Mouse (Mus musculus) large intestine, adult 2 months (tissue): ENCODE data around the gene Dph1. TPM values are rescaled to one million over a fixed set of nuclear protein-coding genes. Genes with fewer than 3 reads are reported as not detected.
"Not testable (repeated sequence)": the region's sequence is repeated elsewhere in the genome, so short reads cannot be mapped to it uniquely, and the experiment has no call there.

ENCODE experiments used
- DNase-seq: peaks from one replicate; pipeline ENCODE4 v3.0.0-alpha.2; 2012; ENCODE audit warnings: low read depth, low spot score
- WGBS: fragments of 180-500 bp; shearing (Covaris S2); methylation state at CpG from one replicate; pipeline ENCODE4 v1.1.7; 2018; 5-methylcytosine and 5-hydroxymethylcytosine counted together
- polyA plus RNA-seq: library from polyadenylated mRNA; depleted of rRNA; stranded (reverse); fragments of >200 nt; gene quantifications from 2 replicates; pipeline ENCODE4 v1.2.3, GENCODE M21; 2012

Gene Dph1
- polyA plus RNA-seq, 1 experiment, result 29.7 TPM

- no peak for DNase-seq
These were observed 12.3 kb downstream of the Dph1 start, which contains the start of gene Ovca2 for GRCm38 (mm10) chr11:75178672-75179208. TSS of gene Ovca2 (minus strand) at chr11:75178835.

GRCm38 (mm10) chr11:75178011-75178410 lies 13.0 kb downstream of the Dph1 start:
- WGBS, result 42% methylated on average over 12 of the region's 12 CpGs
- DNase-seq, result no peak

More at GRCm38 (mm10) chr11:75178672-75179208, 12.3 kb downstream of the Dph1 start, which contains the start of gene Ovca2:
- under 1% methylated on average over 33 of the region's 33 CpGs for WGBS

- WGBS, result 67% methylated on average over 6 of the region's 6 CpGs
These were observed 16.5 kb downstream of the Dph1 start for GRCm38 (mm10) chr11:75174574-75174973.

GRCm38 (mm10) chr11:75173799-75174165 lies 17.3 kb downstream of the Dph1 start:
- WGBS, result 2% methylated on average over 15 of the region's 15 CpGs
- DNase-seq, result no peak

More at GRCm38 (mm10) chr11:75174574-75174973, 16.5 kb downstream of the Dph1 start:
- not testable (repeated sequence) for DNase-seq

- DNase-seq, result no peak
These were observed 17.8 kb downstream of the Dph1 start for GRCm38 (mm10) chr11:75173095-75173798.

GRCm38 (mm10) chr11:75172151-75173094 lies 18.6 kb downstream of the Dph1 start:
- DNase-seq, result no peak
- under 1% methylated on average over 75 of the region's 75 CpGs for WGBS

More at GRCm38 (mm10) chr11:75173095-75173798, 17.8 kb downstream of the Dph1 start:
- under 1% methylated on average over 71 of the region's 71 CpGs for WGBS

GRCm38 (mm10) chr11:75171186-75171865 lies 19.7 kb downstream of the Dph1 start:
- 26% methylated on average over 17 of the region's 17 CpGs for WGBS
- no peak for DNase-seq

GRCm38 (mm10) chr11:75170136-75170751 lies 20.8 kb downstream of the Dph1 start:
- peak; percentile 90 for DNase-seq
- WGBS, result 1% methylated on average over 38 of the region's 38 CpGs

GRCm38 (mm10) chr11:75169405-75170080 lies 21.5 kb downstream of the Dph1 start, which contains the start of gene Hic1:
TSS of gene Hic1 (minus strand) at chr11:75169519.
- WGBS, result 4% methylated on average over 23 of the region's 23 CpGs

GRCm38 (mm10) chr11:75168590-75169361 lies 22.3 kb downstream of the Dph1 start:
- under 1% methylated on average over 81 of the region's 83 CpGs for WGBS
- no peak for DNase-seq

More at GRCm38 (mm10) chr11:75169405-75170080, 21.5 kb downstream of the Dph1 start, which contains the start of gene Hic1:
- no peak for DNase-seq

GRCm38 (mm10) chr11:75167643-75168589 lies 23.1 kb downstream of the Dph1 start:
- DNase-seq, result no peak
- 11% methylated on average over 52 of the region's 63 CpGs for WGBS

GRCm38 (mm10) chr11:75166861-75167642 lies 24.0 kb downstream of the Dph1 start:
- 9% methylated on average over 68 of the region's 68 CpGs for WGBS
- no peak for DNase-seq

- 12% methylated on average over 55 of the region's 55 CpGs for WGBS
- DNase-seq, result no peak
These were observed 24.7 kb downstream of the Dph1 start for GRCm38 (mm10) chr11:75166193-75166842.

- DNase-seq, result no peak
- WGBS, result 13% methylated on average over 54 of the region's 54 CpGs
These were observed 25.4 kb downstream of the Dph1 start for GRCm38 (mm10) chr11:75165441-75166192.

- WGBS, result 43% methylated on average over 15 of the region's 15 CpGs
- DNase-seq, result no peak
These were observed 26.3 kb downstream of the Dph1 start for GRCm38 (mm10) chr11:75164750-75165149.
